35 mouse cellular contexts compared by ENCODE assay signal in genomic region chr13:40567821-40568220, GRCm38 (mm10).
"Had no signal": no experiment of that assay in that cellular context is flagged by ENCODE, and none has a peak within 500 bp of the region (broad histone marks: within the 10 kb centered on the region; RNA-seq: fewer than 3 reads in every experiment).

No protein-coding gene starts in this region.

- H3K27me3 ChIP-seq: heart, embryonic 12.5 days; heart, embryonic 13.5 days; heart, embryonic 15.5 days; hindbrain, embryonic 12.5 days; hindbrain, embryonic 13.5 days; hindbrain, embryonic 15.5 days; intestine, embryonic 15.5 days; kidney, embryonic 15.5 days had no signal

- H3K4me2 ChIP-seq: heart, embryonic 11.5 days; heart, embryonic 12.5 days; heart, embryonic 13.5 days; heart, embryonic 15.5 days; hindbrain, embryonic 12.5 days; hindbrain, embryonic 13.5 days; hindbrain, embryonic 14.5 days; hindbrain, embryonic 15.5 days; intestine, embryonic 15.5 days; kidney, embryonic 15.5 days had no signal

- H3K36me3 ChIP-seq: heart, embryonic 10.5 days; heart, embryonic 12.5 days; heart, embryonic 13.5 days; heart, embryonic 15.5 days; hindbrain, embryonic 10.5 days; hindbrain, embryonic 12.5 days; hindbrain, embryonic 13.5 days; hindbrain, embryonic 15.5 days; intestine, embryonic 15.5 days; kidney, embryonic 15.5 days had no signal

- DNase-seq: heart, postnatal 10 days; heart, postnatal 14 days; heart, postnatal 36 days; heart, postnatal 4 days; kidney, adult 11 months; kidney, adult 18-20 months; kidney, adult 2 months; kidney, adult 8-10 months; kidney, adult 9 months; kidney, postnatal 10 days; kidney, postnatal 14 days; kidney, postnatal 25 days; kidney, postnatal 36 days; kidney, postnatal 4 days; layer of hippocampus, adult 9-11 months; layer of hippocampus, postnatal 36 days had no signal

- H3K27ac ChIP-seq: heart, embryonic 10.5 days; heart, embryonic 13.5 days; heart, embryonic 15.5 days; hindbrain, embryonic 10.5 days; hindbrain, embryonic 12.5 days; hindbrain, embryonic 13.5 days; hindbrain, embryonic 14.5 days; hindbrain, embryonic 15.5 days; hindbrain, postnatal 0 days; intestine, embryonic 15.5 days; kidney, embryonic 15.5 days; kidney, postnatal 0 days; layer of hippocampus, adult 2 months had no signal

- H3K9me3 ChIP-seq: heart, embryonic 10.5 days; heart, embryonic 12.5 days; heart, embryonic 13.5 days; heart, embryonic 15.5 days; hindbrain, embryonic 10.5 days; hindbrain, embryonic 12.5 days; hindbrain, embryonic 13.5 days; hindbrain, embryonic 15.5 days; intestine, embryonic 15.5 days; kidney, embryonic 15.5 days had no signal

- ATAC-seq: hindbrain, embryonic 16.5 days; hindbrain, postnatal 0 days; inflammation-experienced regulatory T-cells, adult 6 months; intestine, embryonic 15.5 days; intestine, embryonic 16.5 days; intestine, postnatal 0 days had no signal

- H3K4me3 ChIP-seq: heart, embryonic 10.5 days; heart, embryonic 12.5 days; heart, embryonic 13.5 days; heart, embryonic 15.5 days; hindbrain, embryonic 10.5 days; hindbrain, embryonic 12.5 days; hindbrain, embryonic 13.5 days; hindbrain, embryonic 15.5 days; intestine, embryonic 15.5 days; kidney, embryonic 15.5 days; layer of hippocampus, adult 2 months had no signal

- H3K4me1 ChIP-seq: heart, embryonic 10.5 days; heart, embryonic 12.5 days; heart, embryonic 13.5 days; heart, embryonic 15.5 days; hindbrain, embryonic 10.5 days; hindbrain, embryonic 12.5 days; hindbrain, embryonic 13.5 days; hindbrain, embryonic 15.5 days; intestine, embryonic 15.5 days; kidney, embryonic 15.5 days had no signal

- H3K9ac ChIP-seq: heart, embryonic 12.5 days; heart, embryonic 13.5 days; heart, embryonic 15.5 days; hindbrain, embryonic 12.5 days; hindbrain, embryonic 13.5 days; hindbrain, embryonic 14.5 days; hindbrain, embryonic 15.5 days; intestine, embryonic 15.5 days; kidney, embryonic 15.5 days had no signal
